Mouse (Mus musculus): ENCODE data around the gene Gm45713. TPM values are rescaled to one million over a fixed set of nuclear protein-coding genes. Genes with fewer than 3 reads are reported as not detected.
"Not testable (repeated sequence)": the region's sequence is repeated elsewhere in the genome, so short reads cannot be mapped to it uniquely, and the experiment has no call there.

The Gm45713 gene
- total RNA-seq, 4 experiments from 2014 or later, result not detected

GRCm38 (mm10) chr7:45098541-45099240 lies 37.3 kb downstream of the Gm45713 start:
- DNase-seq (ENCODE audit: low spot score in 2 of 2), result no peak

GRCm38 (mm10) chr7:45097479-45097878 lies 38.6 kb downstream of the Gm45713 start:
- no peak for DNase-seq (ENCODE audit: low spot score in 2 of 2)

- not testable (repeated sequence) for DNase-seq (ENCODE audit: low spot score in 2 of 2)
Measured at GRCm38 (mm10) chr7:45095965-45096364, 40.1 kb downstream of the Gm45713 start.

- no peak for DNase-seq (ENCODE audit: low spot score in 2 of 2)
Measured at GRCm38 (mm10) chr7:45095367-45095766, 40.7 kb downstream of the Gm45713 start.

- DNase-seq (ENCODE audit: low spot score in 2 of 2), result no peak
Measured at GRCm38 (mm10) chr7:45094121-45094520, 41.9 kb downstream of the Gm45713 start.

- no peak for DNase-seq (ENCODE audit: low spot score in 2 of 2)
Measured at GRCm38 (mm10) chr7:45093516-45093905, 42.5 kb downstream of the Gm45713 start.

GRCm38 (mm10) chr7:45092828-45093515 lies 43.1 kb downstream of the Gm45713 start:
- DNase-seq (ENCODE audit: low spot score in 2 of 2), result no peak

- DNase-seq (ENCODE audit: low spot score in 2 of 2), result peak; percentile 69 to 78
Measured at GRCm38 (mm10) chr7:45092048-45092447, 44.0 kb downstream of the Gm45713 start, which contains the start of gene Rcn3. TSS of gene Rcn3 (minus strand) at chr7:45092221.

- DNase-seq (ENCODE audit: low spot score in 2 of 2), result no peak
Measured at GRCm38 (mm10) chr7:45091001-45091990, 44.7 kb downstream of the Gm45713 start.

- DNase-seq (ENCODE audit: low spot score in 2 of 2), result no peak
Measured at GRCm38 (mm10) chr7:45090251-45090977, 45.6 kb downstream of the Gm45713 start.

GRCm38 (mm10) chr7:45088597-45088996 lies 47.4 kb downstream of the Gm45713 start:
- no peak for DNase-seq (ENCODE audit: low spot score in 2 of 2)

GRCm38 (mm10) chr7:45086084-45086483 lies 49.9 kb downstream of the Gm45713 start:
- no peak for DNase-seq (ENCODE audit: low spot score in 2 of 2)

- no peak for DNase-seq (ENCODE audit: low spot score in 2 of 2)
Measured at GRCm38 (mm10) chr7:45083300-45083890, 52.6 kb downstream of the Gm45713 start.

- no peak for DNase-seq (ENCODE audit: low spot score in 2 of 2)
Measured at GRCm38 (mm10) chr7:45082401-45083299, 53.4 kb downstream of the Gm45713 start.

- no peak for DNase-seq (ENCODE audit: low spot score in 2 of 2)
Measured at GRCm38 (mm10) chr7:45081016-45081415, 55.0 kb downstream of the Gm45713 start.

GRCm38 (mm10) chr7:45079856-45080255 lies 56.2 kb downstream of the Gm45713 start:
- peak; percentile 89 to 92 for DNase-seq (ENCODE audit: low spot score in 2 of 2)

GRCm38 (mm10) chr7:45078513-45078912 lies 57.5 kb downstream of the Gm45713 start:
- DNase-seq (ENCODE audit: low spot score in 2 of 2), result peak; percentile 54 to 59

GRCm38 (mm10) chr7:45077829-45078228 lies 58.2 kb downstream of the Gm45713 start:
- DNase-seq (ENCODE audit: low spot score in 2 of 2), result no peak

- no peak for DNase-seq (ENCODE audit: low spot score in 2 of 2)
Measured at GRCm38 (mm10) chr7:45077322-45077721, 58.7 kb downstream of the Gm45713 start.
